Comparison of ENCODE assay signal across 24 mouse cellular contexts in genomic region chr17:11087088-11087487, GRCm38 (mm10).
DNase-seq lines count a peak whose midpoint lies in the region; ATAC-seq and TF ChIP-seq lines count a peak whose summit lies in the region.
"Had no signal": no experiment of that assay in that cellular context is flagged by ENCODE, and none has a peak within 500 bp of the region (broad histone marks: within the 10 kb centered on the region; RNA-seq: fewer than 3 reads in every experiment).

No protein-coding gene starts in this region.

- no peak overlapping the region for H3K4me3 ChIP-seq in heart, embryonic 12.5 days
- no peak overlapping the region for H3K4me3 ChIP-seq in lung, embryonic 15.5 days
- no peak overlapping the region for H3K4me3 ChIP-seq in lung, adult 2 months (replicated peaks; ENCODE audit: extremely low read depth, low read depth, low read length)
- H3K4me3 ChIP-seq in embryonic facial prominence, embryonic 14.5 days (ENCODE audit: low read depth, low read length), result no peak overlapping the region
- no peak overlapping the region for H3K4me3 ChIP-seq in forebrain, embryonic 10.5 days
- H3K4me3 ChIP-seq: forebrain, embryonic 12.5 days; gastrocnemius, adult 2 months; hindbrain, embryonic 12.5 days; liver, embryonic 13.5 days; neural tube, embryonic 15.5 days had no signal

- H3K36me3 ChIP-seq in heart, embryonic 12.5 days, result no peaks in the 10 kb centered on the region
- no peaks in the 10 kb centered on the region for H3K36me3 ChIP-seq in lung, embryonic 15.5 days
- H3K36me3 ChIP-seq in embryonic facial prominence, embryonic 14.5 days (ENCODE audit: control insufficient read depth, insufficient read depth, low read length), result no peaks in the 10 kb centered on the region
- no peaks in the 10 kb centered on the region for H3K36me3 ChIP-seq in forebrain, embryonic 10.5 days (replicated peaks)
- H3K36me3 ChIP-seq: forebrain, embryonic 12.5 days; hindbrain, embryonic 12.5 days; liver, embryonic 13.5 days; neural tube, embryonic 15.5 days had no signal

- H3K9ac ChIP-seq in heart, embryonic 12.5 days, result no peak overlapping the region
- H3K9ac ChIP-seq in lung, embryonic 15.5 days, result no peak overlapping the region
- H3K9ac ChIP-seq in embryonic facial prominence, embryonic 14.5 days (ENCODE audit: low read depth, low read length), result no peak overlapping the region
- H3K9ac ChIP-seq: forebrain, embryonic 12.5 days; hindbrain, embryonic 12.5 days; liver, embryonic 13.5 days; neural tube, embryonic 15.5 days had no signal

- no peak for TF ChIP-seq POLR2A in lung, adult 2 months (IDR thresholded peaks at IDR 0.05; ENCODE audit: borderline replicate concordance, extremely low read depth, low read depth, low read length)

- no peak for TF ChIP-seq CTCF in lung, adult 2 months (IDR thresholded peaks at IDR 0.05; ENCODE audit: insufficient read depth, low read length)

- WGBS in heart, embryonic 12.5 days, result 81% methylated on average over 5 of the region's 5 CpGs
- 51% methylated on average over 5 of the region's 5 CpGs for WGBS in lung, embryonic 15.5 days
- WGBS in lung, adult 2 months, result 71% methylated on average over 5 of the region's 5 CpGs
- WGBS in embryonic facial prominence, embryonic 14.5 days, result 36% methylated on average over 5 of the region's 5 CpGs
- 71% methylated on average over 5 of the region's 5 CpGs for WGBS in forebrain, embryonic 10.5 days

- H3K4me1 ChIP-seq in heart, embryonic 12.5 days (replicated peaks), result no peaks in the 10 kb centered on the region
- H3K4me1 ChIP-seq in lung, embryonic 15.5 days, result peaks cover 3% of the 10 kb centered on the region; the same call in 1 of the 2 replicates
- H3K4me1 ChIP-seq in lung, adult 2 months (ENCODE audit: control insufficient read depth, insufficient read depth, low read length), result no peaks in the 10 kb centered on the region
- H3K4me1 ChIP-seq in embryonic facial prominence, embryonic 14.5 days (ENCODE audit: control insufficient read depth, insufficient read depth, low read length), result peaks cover 9% of the 10 kb centered on the region
- peaks cover 9% of the 10 kb centered on the region; the same call in 1 of the 2 replicates for H3K4me1 ChIP-seq in forebrain, embryonic 10.5 days
- H3K4me1 ChIP-seq: liver, embryonic 13.5 days had no signal

- ATAC-seq in heart, embryonic 12.5 days (ENCODE audit: insufficient number of reproducible peaks, low FRiP score), result no peak
- peak; percentile 59; the same call in 1 of the 2 replicates for ATAC-seq in lung, embryonic 15.5 days (ENCODE audit: borderline replicate concordance, extremely low read depth, low FRiP score, low TSS enrichment)
- ATAC-seq in embryonic facial prominence, embryonic 14.5 days (ENCODE audit: low read depth), result no peak; the same call in 1 of the 2 replicates
- ATAC-seq: inflammation-experienced regulatory T-cells, adult 6 months had no signal

- peak; percentile 84 for DNase-seq in heart, adult 11 months
- no peak for DNase-seq in lung, adult 2 months
- DNase-seq in embryonic facial prominence, embryonic 14.5 days (ENCODE audit: low spot score), result peak; percentile 84
- peak; percentile 18 for DNase-seq in lung, postnatal 36 days
- DNase-seq in frontal cortex, adult 2 months (ENCODE audit: extremely low spot score in 1 of 2, low spot score in 1 of 2), result no peak
- DNase-seq in forebrain, embryonic 10.5 days (ENCODE audit: extremely low spot score, low spot score), result no peak
- DNase-seq: adrenal gland, postnatal 14 days; gastrocnemius, adult 2 months; heart, postnatal 14 days; kidney, adult 18-20 months; kidney, postnatal 10 days; left cerebral cortex, postnatal 4 days; liver, embryonic 13.5 days; thymus, adult 2 months; thymus, postnatal 4 days had no signal

- no peaks in the 10 kb centered on the region for H3K27me3 ChIP-seq in heart, embryonic 12.5 days (replicated peaks)
- H3K27me3 ChIP-seq in lung, embryonic 15.5 days, result no peaks in the 10 kb centered on the region
- no peaks in the 10 kb centered on the region for H3K27me3 ChIP-seq in embryonic facial prominence, embryonic 14.5 days (replicated peaks; ENCODE audit: control insufficient read depth, insufficient read depth, low read length)
- H3K27me3 ChIP-seq in forebrain, embryonic 10.5 days (ENCODE audit: poor library complexity, severe bottlenecking), result no peaks in the 10 kb centered on the region
- H3K27me3 ChIP-seq: forebrain, embryonic 12.5 days; hindbrain, embryonic 12.5 days; liver, embryonic 13.5 days; neural tube, embryonic 15.5 days had no signal

- H3K4me2 ChIP-seq in heart, embryonic 12.5 days, result no peak overlapping the region
- no peak overlapping the region for H3K4me2 ChIP-seq in lung, embryonic 15.5 days
- no peak overlapping the region for H3K4me2 ChIP-seq in embryonic facial prominence, embryonic 14.5 days (ENCODE audit: low read depth, low read length)
- H3K4me2 ChIP-seq: forebrain, embryonic 12.5 days; heart, embryonic 11.5 days; hindbrain, embryonic 12.5 days; liver, embryonic 13.5 days; midbrain, embryonic 11.5 days; neural tube, embryonic 15.5 days had no signal

- H3K9me3 ChIP-seq in heart, embryonic 12.5 days (replicated peaks), result no peaks in the 10 kb centered on the region
- H3K9me3 ChIP-seq in lung, embryonic 15.5 days, result no peaks in the 10 kb centered on the region
- no peaks in the 10 kb centered on the region for H3K9me3 ChIP-seq in embryonic facial prominence, embryonic 14.5 days (ENCODE audit: control insufficient read depth, low read length)
- H3K9me3 ChIP-seq in forebrain, embryonic 10.5 days, result no peaks in the 10 kb centered on the region
- H3K9me3 ChIP-seq: forebrain, embryonic 12.5 days; hindbrain, embryonic 12.5 days; liver, embryonic 13.5 days; neural tube, embryonic 15.5 days had no signal

- no peak overlapping the region for H3K27ac ChIP-seq in heart, embryonic 12.5 days (ENCODE audit: poor library complexity, severe bottlenecking)
- H3K27ac ChIP-seq in lung, embryonic 15.5 days, result no peak overlapping the region
- no peak overlapping the region for H3K27ac ChIP-seq in embryonic facial prominence, embryonic 14.5 days (replicated peaks; ENCODE audit: low read depth, low read length)
- H3K27ac ChIP-seq in forebrain, embryonic 10.5 days, result no peak overlapping the region
- H3K27ac ChIP-seq: gastrocnemius, adult 2 months; liver, embryonic 13.5 days; stomach, postnatal 0 days had no signal

Comparison
In these comparisons a context has a peak if more than half of its experiments do, and no peak if none do; other contexts are left out.
1. DNase-seq: peak in heart, adult 11 months (single experiment), embryonic facial prominence, embryonic 14.5 days (single experiment) and lung, postnatal 36 days (single experiment); none in lung, adult 2 months (single experiment), frontal cortex, adult 2 months (0 of 2) and forebrain, embryonic 10.5 days (single experiment).